Mouse (Mus musculus) thymus, postnatal 10 days (tissue): ENCODE results near the gene Hrasls5.
A peak's percentile ranks its signal among the peaks of the same experiment; 100 is the strongest.

ENCODE experiments used
- DNase-seq, 2 experiments: peaks; one replicate each; pipeline ENCODE4 v3.0.0; 2021; ENCODE audit warnings: low spot score in 2 of 2

Gene Hrasls5

GRCm38 (mm10) chr19:7606801-7607689 lies 5.3 kb upstream of the Hrasls5 start, which contains the start of gene Lgals12:
Lgals12 (minus strand) TSS chr19:7607193.
- DNase-seq: no peak

GRCm38 (mm10) chr19:7607690-7608201 lies 4.6 kb upstream of the Hrasls5 start:
- no peak for DNase-seq

GRCm38 (mm10) chr19:7613151-7613550 lies 810 bp downstream of the Hrasls5 start:
- no peak for DNase-seq

- DNase-seq: no peak
Observed at GRCm38 (mm10) chr19:7616231-7616930, 4.0 kb downstream of the Hrasls5 start.

- no peak for DNase-seq
Observed at GRCm38 (mm10) chr19:7617085-7617484, 4.7 kb downstream of the Hrasls5 start.

- DNase-seq: peak in 1 of 2 experiments; percentile 51
Observed at GRCm38 (mm10) chr19:7617696-7618095, 5.4 kb downstream of the Hrasls5 start.

GRCm38 (mm10) chr19:7633021-7633420 lies 20.7 kb downstream of the Hrasls5 start:
- DNase-seq: no peak

- no peak for DNase-seq
Observed at GRCm38 (mm10) chr19:7633786-7634185, 21.4 kb downstream of the Hrasls5 start.

GRCm38 (mm10) chr19:7648913-7649666 lies 36.7 kb downstream of the Hrasls5 start:
- DNase-seq: no peak

- no peak for DNase-seq
Observed at GRCm38 (mm10) chr19:7672033-7672432, 59.7 kb downstream of the Hrasls5 start.

GRCm38 (mm10) chr19:7687988-7688387 lies 75.6 kb downstream of the Hrasls5 start:
- DNase-seq: no peak
